Mouse (Mus musculus) megakaryocyte, embryonic 14.5 days (primary cell): ENCODE measurements at regions not wholly inside any gene's neighbourhood (a gene's known extent, or its start where the extent isn't known, plus 50 kb on each side); places are given as distances from the start of the nearest gene placed in this dataset.

Experiments used
- H3K27me3 ChIP-seq: replicated peaks from 2 replicates; pipeline ENCODE3; 2012; ENCODE audit warnings: inconsistent platforms
- H3K36me3 ChIP-seq: replicated peaks from 2 replicates; pipeline ENCODE3; 2012; ENCODE audit warnings: low read length, inconsistent platforms, mixed read lengths
- H3K4me1 ChIP-seq: 2 replicates; pipeline ENCODE4 v1.6.1; 2012; ENCODE audit warnings: inconsistent platforms
- H3K4me3 ChIP-seq: replicated peaks from 2 replicates; pipeline ENCODE3; 2012; ENCODE audit warnings: moderate library complexity, mild to moderate bottlenecking, inconsistent platforms
- H3K9me3 ChIP-seq: 2 replicates; pipeline ENCODE4 v1.6.1; 2012; ENCODE audit warnings: inconsistent platforms
- FLI1 ChIP-seq: IDR thresholded peaks from 2 replicates; pipeline ENCODE4 v1.6.1; 2012; ENCODE audit warnings: low read length, inconsistent platforms, mixed read lengths
- GATA1 ChIP-seq: IDR thresholded peaks from 3 replicates; pipeline ENCODE4 v1.6.1; 2012; ENCODE audit warnings: mixed read lengths, low read length, inconsistent platforms, borderline replicate concordance

DNA sequence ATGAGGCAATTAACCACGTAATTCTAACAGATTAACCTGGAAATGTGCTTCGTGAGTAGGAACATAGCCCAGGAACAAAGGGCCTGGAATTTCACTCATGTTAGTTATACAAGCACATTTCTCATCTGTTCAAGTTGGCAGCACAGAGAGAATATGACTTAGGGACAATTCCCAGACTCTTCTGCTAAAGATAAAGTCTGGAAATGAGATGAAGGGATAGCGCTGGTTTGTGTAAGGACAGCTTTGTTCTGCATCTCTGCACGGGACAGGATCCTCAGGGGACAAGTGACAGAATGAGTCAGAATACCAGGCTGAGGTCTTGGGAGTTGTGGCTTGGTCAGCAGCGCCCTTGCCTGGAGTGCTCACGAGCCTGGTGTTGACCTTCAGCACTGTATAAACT is 206.2 kb upstream of the Prok2 start:
- TF ChIP-seq FLI1 (no peak), GATA1 (no peak)
- no peak overlapping the region for H3K4me3 ChIP-seq
- peaks cover 5% of the 10 kb centered on the region; the same call in 1 of the 2 replicates for H3K4me1 ChIP-seq
- no peaks in the 10 kb centered on the region for H3K9me3 ChIP-seq
- H3K36me3 ChIP-seq: no peaks in the 10 kb centered on the region
- H3K27me3 ChIP-seq: peaks cover 8% of the 10 kb centered on the region

DNA sequence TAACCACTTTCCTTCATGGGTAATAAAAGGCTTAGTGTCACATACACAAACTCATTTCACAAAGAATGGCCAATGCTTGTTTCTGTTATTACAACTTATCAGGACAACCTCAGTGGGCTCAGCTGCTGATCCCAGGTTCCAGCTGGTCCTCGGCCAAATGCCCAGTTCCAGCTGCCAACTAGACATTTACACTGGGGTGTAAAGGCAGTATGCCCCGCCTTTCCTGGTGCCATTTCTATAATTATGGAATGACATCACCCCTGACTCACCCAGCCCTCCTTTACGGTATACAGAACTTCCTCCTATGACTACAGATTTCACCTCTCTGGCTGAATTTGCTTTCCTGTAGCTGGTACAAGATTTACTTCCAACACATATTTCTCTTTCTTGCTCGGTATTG is 205.4 kb upstream of the Prok2 start:
- Histone ChIP-seq H3K4me1 (peaks cover 5% of the 10 kb centered on the region; the same call in 1 of the 2 replicates), H3K36me3 (no peaks in the 10 kb centered on the region), H3K27me3 (peaks cover 8% of the 10 kb centered on the region), H3K9me3 (no peaks in the 10 kb centered on the region), H3K4me3 (no peak overlapping the region)
- TF ChIP-seq GATA1 (no peak), FLI1 (no peak)

DNA sequence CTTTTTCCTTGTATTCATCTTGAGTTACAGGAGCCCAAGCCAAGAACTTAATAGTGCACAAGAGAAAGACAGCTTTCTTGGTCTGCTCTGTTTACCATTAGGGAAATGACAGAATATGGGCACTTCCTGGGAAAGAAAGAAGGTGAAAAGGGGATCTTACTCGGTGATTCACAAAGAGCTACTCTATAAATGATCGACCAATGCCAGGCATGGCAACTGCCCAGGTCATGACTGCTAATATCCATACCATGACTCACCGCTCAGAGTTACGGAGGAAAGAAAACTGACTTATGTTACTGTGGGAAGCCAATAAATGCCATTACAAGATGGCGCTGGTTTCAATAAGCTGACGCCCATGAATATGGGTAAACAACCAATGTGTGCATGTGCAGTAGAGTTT is 204.1 kb upstream of the Prok2 start:
- no peaks in the 10 kb centered on the region for H3K9me3 ChIP-seq
- TF ChIP-seq GATA1: no peak
- no peak for TF ChIP-seq FLI1
- H3K4me1 ChIP-seq: peaks cover 5% of the 10 kb centered on the region; the same call in 1 of the 2 replicates
- H3K27me3 ChIP-seq: peaks cover 8% of the 10 kb centered on the region
- H3K4me3 ChIP-seq: no peak overlapping the region
- H3K36me3 ChIP-seq: no peaks in the 10 kb centered on the region

DNA sequence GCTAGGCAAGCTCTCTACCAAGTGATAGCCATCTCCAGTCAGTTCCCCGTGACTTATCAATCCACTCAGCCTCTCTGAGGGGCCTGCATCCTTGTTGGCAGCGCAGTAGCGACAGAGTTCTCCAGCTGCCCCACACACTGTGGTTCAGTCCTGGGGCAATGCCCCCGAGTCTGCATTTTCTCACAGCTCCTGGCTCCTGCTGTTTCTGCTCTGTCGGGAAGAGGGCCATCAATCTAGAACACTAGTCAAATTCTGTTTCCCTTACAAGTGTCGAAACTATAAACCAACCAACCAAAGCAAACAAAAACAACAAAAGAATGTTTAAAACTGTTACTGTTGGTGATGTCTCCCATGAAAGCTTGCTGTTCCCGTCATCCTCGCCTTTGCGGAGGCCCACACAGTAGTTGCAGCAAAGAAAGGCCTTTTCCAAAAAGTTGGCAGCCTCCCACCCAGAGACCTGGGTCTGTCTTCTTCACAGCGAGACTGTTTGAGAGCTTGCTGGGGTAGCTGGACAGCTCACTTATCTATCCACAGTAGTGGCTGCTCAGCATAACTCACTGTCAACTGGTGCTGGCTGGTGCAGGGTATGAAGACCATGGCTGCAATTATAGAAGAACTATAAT is 201.9 kb upstream of the Prok2 start:
- Histone ChIP-seq H3K27me3 (peaks cover 9% of the 10 kb centered on the region), H3K9me3 (0 out of 2 replicates have a peak, but pooled peaks cover 4% of the 10 kb centered on the region), H3K4me3 (no peak overlapping the region), H3K36me3 (no peaks in the 10 kb centered on the region), H3K4me1 (no peaks in the 10 kb centered on the region; the same call in 1 of the 2 replicates)
- TF ChIP-seq FLI1: no peak
- no peak for TF ChIP-seq GATA1

DNA sequence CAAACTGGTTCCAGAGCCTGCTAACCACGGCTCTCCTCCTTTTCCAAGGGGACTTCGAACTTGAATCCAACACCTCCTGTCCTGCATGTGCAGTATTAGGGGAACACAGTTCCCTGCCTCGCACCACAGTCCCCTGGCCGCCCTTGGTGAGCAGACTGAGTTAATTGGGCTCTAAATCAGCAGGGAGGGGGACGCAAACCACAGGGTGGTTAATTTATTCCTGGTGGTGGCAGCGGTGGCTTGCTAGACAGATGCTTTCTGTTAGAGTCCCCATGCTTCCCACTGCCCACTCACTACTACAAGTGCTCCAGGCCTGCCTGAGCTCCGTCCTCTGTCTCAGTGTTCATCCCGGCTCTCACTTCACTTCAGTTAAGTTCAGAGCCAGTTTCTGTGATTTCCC is 198.0 kb upstream of the Prok2 start:
- H3K9me3 ChIP-seq: peaks cover 22% of the 10 kb centered on the region; the same call in 1 of the 2 replicates
- no peaks in the 10 kb centered on the region for H3K4me1 ChIP-seq
- no peak overlapping the region for H3K4me3 ChIP-seq
- no peaks in the 10 kb centered on the region for H3K36me3 ChIP-seq
- TF ChIP-seq GATA1: no peak
- TF ChIP-seq FLI1: no peak
- peaks cover 3% of the 10 kb centered on the region for H3K27me3 ChIP-seq

DNA sequence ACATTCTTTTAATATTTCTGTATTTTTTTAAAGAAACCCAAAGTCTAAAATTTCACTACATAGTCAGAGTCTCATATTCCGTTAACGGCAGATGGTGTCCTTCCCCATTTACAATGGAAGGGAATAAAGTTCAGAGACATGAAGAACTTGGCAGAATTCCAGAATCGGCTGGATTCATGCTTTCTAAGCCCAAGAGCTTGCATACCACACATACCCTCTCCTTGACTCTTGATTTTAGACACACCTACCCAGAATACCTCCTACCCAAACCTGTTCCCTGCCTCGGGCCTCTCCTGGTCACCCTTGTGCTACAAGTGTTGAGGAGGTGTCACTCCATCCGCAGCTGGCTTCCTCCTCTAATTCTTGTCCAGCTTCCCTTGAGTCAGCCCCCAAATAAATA is 195.8 kb upstream of the Prok2 start:
- Histone ChIP-seq H3K4me1 (no peaks in the 10 kb centered on the region), H3K4me3 (no peak overlapping the region), H3K36me3 (no peaks in the 10 kb centered on the region), H3K27me3 (peaks cover 3% of the 10 kb centered on the region), H3K9me3 (peaks cover 22% of the 10 kb centered on the region; the same call in 1 of the 2 replicates)
- TF ChIP-seq FLI1: no peak
- no peak for TF ChIP-seq GATA1

DNA sequence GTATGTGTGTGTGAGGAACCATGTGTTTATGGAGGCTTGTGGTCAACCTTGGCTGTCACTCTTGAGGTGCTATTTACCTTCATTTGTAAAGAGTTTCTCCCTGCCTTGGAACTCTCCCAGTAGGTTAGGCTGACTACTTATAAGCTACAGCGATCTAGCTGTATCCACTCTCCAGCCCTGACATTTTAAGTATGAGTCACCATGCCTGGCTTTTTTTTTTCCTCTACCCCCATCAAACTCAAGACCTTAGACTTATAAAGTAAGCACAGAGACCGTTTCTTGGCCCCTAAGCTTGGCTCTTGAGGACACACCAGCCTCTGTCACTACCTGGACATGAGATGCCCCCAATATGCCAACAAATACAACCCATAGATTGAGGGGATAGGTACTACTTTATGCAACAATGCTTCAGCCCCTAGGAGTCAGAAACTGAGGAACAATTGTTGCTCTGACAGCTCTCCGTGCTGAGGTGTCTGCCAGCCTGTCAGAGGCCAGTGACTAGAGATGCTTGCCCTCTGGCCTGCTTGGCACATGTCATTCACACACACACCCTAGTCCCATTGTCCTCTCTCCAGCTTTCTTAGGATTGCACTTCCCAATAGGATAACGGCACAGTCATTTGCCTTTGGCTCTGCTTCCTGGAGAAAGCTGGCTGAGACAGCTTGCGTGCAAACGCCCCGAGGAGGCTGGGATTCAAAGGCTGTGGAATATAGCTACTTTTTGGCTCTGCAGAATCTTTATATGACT is 193.8 kb upstream of the Prok2 start:
- Histone ChIP-seq H3K4me3 (no peak overlapping the region), H3K27me3 (peaks cover 5% of the 10 kb centered on the region), H3K9me3 (peaks cover 22% of the 10 kb centered on the region; the same call in 1 of the 2 replicates), H3K36me3 (no peaks in the 10 kb centered on the region), H3K4me1 (no peaks in the 10 kb centered on the region)
- TF ChIP-seq FLI1 (no peak), GATA1 (no peak)

DNA sequence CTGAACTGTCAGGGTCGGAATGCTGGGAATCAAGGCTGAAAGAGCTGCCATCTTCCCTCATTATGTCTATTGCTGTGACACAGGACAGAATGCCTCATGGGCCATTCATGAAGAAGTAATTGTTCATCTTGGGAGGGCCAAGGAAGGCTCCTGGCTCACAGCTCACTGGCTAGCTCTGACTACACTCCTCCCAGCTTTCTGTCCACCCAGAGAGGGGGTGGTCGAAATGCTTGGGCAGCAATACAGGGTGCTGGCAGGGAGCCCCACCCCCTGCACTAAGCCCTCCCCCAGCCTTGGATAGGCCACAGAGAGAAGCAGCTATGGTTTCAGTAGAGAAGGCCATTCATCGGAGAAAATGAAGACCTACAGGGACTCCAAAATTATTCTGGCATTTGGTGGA is 192.2 kb upstream of the Prok2 start:
- Histone ChIP-seq H3K9me3 (peaks cover 20% of the 10 kb centered on the region; the same call in 1 of the 2 replicates), H3K36me3 (no peaks in the 10 kb centered on the region), H3K27me3 (peaks cover 6% of the 10 kb centered on the region), H3K4me1 (no peaks in the 10 kb centered on the region), H3K4me3 (no peak overlapping the region)
- no peak for TF ChIP-seq FLI1
- no peak for TF ChIP-seq GATA1

DNA sequence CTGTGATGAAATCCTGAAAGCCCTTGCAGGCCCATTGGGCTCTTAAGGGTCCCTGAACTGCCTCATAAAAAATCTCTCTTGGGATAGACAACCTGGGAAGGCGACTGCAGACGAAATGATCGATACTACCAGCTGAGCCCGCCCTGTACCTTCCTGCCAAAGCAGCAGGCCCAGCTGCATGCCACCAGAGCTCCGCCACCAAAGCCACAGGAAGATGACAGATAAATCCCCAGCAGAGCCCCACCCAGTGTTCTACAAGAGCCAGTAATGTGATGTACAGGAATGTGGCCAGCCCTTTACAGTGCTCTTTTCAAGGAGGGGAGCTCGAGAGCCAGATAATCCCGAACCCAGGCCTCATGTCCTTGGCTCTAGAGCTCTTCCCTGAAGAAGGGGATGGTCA is 183.7 kb upstream of the Prok2 start:
- Histone ChIP-seq H3K4me1 (peaks cover 7% of the 10 kb centered on the region; the same call in 1 of the 2 replicates), H3K36me3 (no peaks in the 10 kb centered on the region), H3K27me3 (peaks cover 41% of the 10 kb centered on the region), H3K9me3 (no peaks in the 10 kb centered on the region), H3K4me3 (no peak overlapping the region)
- TF ChIP-seq FLI1: no peak
- TF ChIP-seq GATA1: no peak

DNA sequence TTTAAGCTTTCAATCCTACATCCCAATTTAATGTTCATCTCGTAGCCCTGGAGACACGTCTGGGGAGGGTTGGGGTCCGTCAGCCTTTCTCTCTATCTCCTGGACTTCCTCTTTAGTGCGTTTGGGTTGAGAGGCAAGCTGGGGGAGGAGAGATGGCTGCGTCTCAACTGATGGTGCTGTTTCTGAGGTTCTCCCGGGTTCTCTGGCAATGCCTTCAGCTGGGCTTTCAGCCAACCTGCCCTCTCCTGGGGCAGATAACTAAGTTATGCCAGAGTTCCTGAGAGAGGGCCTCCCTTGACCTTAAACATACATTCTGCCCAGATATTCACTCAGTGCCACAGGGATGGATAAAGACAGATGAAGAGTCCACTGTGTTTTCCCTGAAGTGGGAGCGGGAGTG is 183.3 kb upstream of the Prok2 start:
- no peaks in the 10 kb centered on the region for H3K9me3 ChIP-seq
- H3K4me1 ChIP-seq: peaks cover 7% of the 10 kb centered on the region; the same call in 1 of the 2 replicates
- H3K36me3 ChIP-seq: no peaks in the 10 kb centered on the region
- H3K4me3 ChIP-seq: no peak overlapping the region
- peaks cover 41% of the 10 kb centered on the region for H3K27me3 ChIP-seq
- TF ChIP-seq GATA1 (no peak), FLI1 (no peak)

DNA sequence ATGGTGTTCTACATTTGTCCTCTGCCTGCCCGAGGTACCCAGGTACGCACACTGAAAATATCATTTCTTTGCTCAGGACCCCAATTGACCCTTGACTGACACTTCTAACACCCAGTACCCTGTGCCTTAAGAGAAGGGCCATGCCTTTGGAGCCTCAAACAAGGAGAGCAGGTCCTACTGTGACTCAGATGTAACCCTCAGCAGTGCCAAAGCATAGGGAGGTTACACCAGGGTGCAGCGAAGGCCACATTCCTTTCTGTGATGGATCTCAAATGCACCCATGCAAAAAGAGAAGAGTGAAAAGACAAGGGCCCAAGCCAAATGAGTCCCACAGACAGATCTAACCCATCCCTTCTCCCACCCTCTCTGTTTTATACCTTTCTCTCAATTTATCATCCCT is 181.9 kb upstream of the Prok2 start:
- TF ChIP-seq FLI1 (no peak), GATA1 (no peak)
- H3K4me3 ChIP-seq: no peak overlapping the region
- H3K4me1 ChIP-seq: peaks cover 7% of the 10 kb centered on the region; the same call in 1 of the 2 replicates
- H3K36me3 ChIP-seq: no peaks in the 10 kb centered on the region
- no peaks in the 10 kb centered on the region for H3K9me3 ChIP-seq
- H3K27me3 ChIP-seq: peaks cover 46% of the 10 kb centered on the region
